Mouse (Mus musculus) thymus, postnatal 0 days (tissue): ENCODE data around the gene Amt. TPM values are rescaled to one million over a fixed set of nuclear protein-coding genes. Genes with fewer than 3 reads are reported as not detected.
A peak's percentile ranks its signal among the peaks of the same experiment; 100 is the strongest.

Experiments
- DNase-seq: peaks from one replicate; pipeline ENCODE4 v3.0.0-alpha.2; 2015; ENCODE audit warnings: low spot score
- polyA plus RNA-seq: library from polyadenylated mRNA; unstranded; fragments of >200 nt; fragmentation: Nextera tagmentation; extraction: Ambion mirVana; gene quantifications from 2 replicates; pipeline ENCODE4 v1.2.1, GENCODE M21; 2015

The Amt gene
- polyA plus RNA-seq, 1 experiment from 2014 or later, result 1.8 TPM

DNA sequence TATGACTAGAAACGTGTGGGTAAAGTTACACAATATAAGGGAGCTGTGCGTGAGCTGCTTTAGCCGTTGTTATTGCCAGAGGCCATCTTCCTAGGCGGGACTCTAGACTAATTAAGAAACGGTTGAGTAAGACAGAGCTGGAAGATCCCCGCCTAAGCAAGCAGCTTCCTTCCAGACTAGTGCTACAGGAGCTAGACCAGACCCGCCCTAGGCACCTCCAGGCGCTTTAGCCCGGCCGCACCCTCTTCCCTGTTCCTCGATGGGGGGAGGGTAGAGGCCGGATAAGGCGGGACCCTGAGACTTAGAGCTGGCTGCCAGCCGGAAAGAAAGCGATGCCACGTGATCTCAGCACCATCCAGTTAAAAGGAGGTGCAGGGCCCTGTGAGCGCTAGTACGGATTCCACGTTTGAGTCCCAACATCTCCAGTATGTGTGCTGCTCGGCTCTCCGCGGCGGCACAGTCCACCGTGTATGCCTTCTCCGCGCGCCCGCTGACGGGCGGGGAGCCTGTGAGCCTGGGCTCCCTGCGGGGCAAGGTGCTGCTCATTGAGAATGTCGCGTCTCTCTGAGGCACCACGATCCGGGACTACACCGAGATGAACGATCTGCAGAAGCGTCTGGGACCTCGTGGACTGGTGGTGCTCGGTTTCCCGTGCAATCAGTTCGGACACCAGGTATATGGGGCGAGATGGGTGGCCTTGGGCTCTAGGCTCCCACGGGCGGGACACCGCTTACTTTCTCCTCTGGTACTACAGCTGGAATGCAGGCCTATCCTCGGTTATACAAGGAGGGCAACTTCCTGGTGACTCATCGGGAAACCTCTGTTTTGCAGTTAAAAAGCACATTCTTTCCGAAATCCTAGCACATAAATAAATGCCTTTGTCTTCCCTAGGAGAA lies 42.5 kb downstream of the Amt start, which contains the start of gene Gpx1:
Gene Gpx1 (plus strand): TSS at position 18 of the 896 bp plus-strand sequence.
- DNase-seq, result peak; percentile 93

DNA sequence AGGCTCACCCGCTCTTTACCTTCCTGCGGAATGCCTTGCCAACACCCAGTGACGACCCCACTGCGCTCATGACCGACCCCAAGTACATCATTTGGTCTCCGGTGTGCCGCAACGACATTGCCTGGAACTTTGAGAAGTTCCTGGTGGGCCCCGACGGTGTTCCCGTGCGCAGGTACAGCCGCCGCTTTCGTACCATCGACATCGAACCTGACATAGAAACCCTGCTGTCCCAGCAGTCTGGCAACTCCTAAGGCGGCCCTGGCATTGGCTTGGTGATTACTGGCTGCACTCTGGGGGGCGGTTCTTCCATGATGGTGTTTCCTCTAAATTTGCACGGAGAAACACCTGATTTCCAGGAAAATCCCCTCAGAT lies 43.2 kb downstream of the Amt start:
- DNase-seq, result no peak

DNA sequence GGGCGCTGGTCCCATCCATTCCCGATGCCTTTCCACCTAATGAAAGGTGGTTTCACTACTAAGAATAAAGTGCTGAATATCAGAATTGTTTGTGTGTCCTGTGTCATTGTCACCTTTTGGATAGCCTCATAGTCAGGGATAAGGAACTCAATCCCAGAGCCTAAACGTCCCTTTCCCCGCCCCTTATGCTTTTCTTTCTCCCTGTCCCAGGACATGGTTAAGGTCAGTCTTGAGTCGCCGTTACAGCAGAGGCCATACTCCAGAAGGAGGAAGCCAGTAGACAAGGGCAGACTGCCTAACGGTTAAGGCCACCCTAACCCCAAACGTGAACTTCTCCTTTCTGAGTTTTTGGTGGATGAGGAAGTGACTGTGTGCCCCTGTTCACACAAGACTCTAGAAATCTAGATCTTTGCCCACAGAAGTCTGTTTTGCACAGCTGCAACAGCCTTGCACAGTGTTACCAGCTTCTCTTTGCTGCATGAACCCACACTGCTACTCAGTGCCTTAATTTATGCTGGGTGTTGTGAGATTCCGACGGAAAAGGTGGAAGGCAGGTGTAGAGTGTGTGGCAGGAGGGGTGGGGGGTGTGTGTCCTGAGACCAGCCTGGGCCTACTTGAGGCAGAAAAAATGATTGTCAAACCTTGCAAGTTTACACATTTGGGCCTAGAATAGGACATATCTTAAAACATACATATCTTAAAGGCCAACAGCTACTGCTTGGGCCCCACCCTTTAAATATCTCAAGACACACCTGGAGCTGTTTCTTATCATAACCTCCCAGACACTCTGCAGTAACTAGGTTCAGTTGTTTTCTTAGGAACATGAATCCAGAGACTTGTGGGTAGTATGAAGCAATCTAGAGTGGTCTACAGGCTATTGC lies 43.8 kb downstream of the Amt start:
- DNase-seq, result peak; percentile 60

DNA sequence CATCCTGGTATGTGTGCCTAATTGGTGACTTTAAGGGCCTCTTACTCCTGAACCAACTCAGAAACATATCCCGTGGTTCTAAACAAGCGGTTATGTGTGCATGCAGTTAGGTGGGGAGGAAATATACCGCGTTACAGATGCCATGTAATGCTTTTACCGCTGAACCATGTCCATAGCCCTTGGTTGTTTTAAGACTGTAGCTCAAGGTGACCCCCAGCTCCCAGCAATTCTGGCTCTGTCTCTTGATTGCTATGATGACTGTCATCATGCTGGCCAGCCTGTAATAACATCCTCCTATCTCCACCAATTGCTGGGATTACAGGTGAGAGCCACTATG lies 44.5 kb downstream of the Amt start:
- DNase-seq, result no peak

DNA sequence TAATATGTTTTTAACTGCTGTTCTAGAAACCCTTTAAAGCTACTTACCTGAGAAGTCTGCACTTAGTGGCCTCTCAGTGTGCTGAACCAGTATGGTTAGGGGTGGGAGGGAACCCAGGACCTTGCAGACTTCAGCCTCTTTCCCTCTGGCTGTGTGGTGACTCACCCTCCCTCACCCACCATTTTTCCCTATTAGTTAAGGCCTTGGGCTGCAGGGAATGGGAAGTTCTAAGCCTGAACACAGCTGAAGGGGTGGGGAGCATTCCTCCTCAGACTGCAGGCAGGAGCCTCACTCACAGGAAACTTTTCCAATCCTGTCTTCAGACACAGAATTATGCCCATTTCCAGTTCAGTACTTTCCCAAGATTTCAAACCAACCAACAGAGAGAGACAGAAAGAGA lies 45.1 kb downstream of the Amt start:
- no peak for DNase-seq

GRCm38 (mm10) chr9:108342301-108342831 lies 45.7 kb downstream of the Amt start:
- DNase-seq, result peak; percentile 38

DNA sequence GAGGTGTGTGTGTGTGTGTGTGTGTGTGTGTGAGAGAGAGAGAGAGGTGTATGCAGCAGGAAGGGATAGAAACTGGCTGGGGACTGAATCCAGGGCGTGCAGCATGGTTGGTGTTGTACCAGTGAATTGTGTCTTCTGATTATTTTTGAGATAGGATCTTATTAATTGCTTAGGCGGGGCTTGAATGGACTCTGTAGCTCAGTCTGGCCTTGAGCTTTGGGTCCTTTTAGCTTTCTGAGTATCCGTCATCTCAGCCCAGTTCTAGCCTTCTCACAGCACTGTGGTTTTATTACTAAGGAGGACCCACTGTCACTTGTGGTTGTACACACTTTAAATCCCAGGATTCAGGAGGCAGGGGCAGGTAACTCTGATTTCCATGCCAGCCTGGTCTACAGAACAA lies 46.7 kb downstream of the Amt start:
- no peak for DNase-seq

DNA sequence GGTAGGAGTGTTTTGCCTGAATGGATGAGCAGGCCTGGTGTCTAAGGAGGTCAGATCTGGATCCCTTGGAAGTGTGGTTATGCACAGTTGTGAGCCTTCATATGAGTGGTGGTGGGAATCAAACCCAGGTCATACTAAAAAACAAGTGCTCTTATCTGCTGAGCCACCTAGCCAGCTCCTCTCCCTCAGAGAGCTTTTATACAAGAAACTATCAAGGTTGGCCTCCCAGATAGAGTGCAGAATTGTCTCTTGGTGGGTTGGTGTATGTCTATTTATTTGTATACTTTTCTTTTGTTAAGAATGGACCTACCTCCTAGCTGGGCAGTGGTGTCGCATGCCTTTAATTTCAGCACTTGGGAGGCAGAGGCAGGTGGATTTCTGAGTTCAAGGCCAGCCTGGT lies 47.2 kb downstream of the Amt start:
- no peak for DNase-seq

DNA sequence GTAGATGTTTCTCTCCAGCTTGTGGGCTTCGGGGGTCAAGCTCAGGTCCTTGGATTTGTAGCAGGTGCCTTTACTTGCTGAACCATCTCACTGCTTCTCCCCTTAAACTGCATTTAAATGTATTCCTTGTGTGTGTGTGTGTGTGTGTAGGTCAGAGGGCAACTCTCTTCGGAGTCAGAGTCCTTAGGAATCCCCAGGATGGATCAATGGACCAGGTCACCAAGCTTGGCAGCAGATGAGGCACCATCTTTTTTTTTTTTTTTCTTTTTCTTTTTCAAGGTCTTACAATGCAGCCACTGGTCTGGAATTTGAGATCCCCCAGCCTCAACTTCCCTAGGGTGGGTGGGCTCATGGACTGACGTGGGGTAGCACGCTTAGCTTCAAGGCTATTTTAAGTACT lies 47.8 kb downstream of the Amt start:
- no peak for DNase-seq

DNA sequence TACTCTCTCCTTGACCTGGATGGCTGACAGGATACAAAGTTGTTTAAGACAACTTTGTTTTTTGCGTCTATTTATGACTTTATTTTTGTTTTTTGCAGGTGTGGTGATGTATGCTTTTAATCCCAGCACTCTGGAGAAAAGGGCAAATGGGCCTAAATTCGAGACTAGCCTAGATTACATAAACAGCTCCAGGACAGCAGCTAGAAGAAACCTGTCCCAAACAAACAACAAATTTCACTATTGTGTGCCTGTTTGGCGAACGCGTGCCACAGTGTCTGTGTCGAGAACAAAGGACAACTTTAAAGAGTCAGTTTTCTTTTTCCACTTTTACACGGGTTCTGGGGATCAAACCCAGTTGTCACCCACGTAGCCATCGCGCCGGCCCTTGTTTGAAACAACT lies 50.4 kb downstream of the Amt start:
- no peak for DNase-seq

DNA sequence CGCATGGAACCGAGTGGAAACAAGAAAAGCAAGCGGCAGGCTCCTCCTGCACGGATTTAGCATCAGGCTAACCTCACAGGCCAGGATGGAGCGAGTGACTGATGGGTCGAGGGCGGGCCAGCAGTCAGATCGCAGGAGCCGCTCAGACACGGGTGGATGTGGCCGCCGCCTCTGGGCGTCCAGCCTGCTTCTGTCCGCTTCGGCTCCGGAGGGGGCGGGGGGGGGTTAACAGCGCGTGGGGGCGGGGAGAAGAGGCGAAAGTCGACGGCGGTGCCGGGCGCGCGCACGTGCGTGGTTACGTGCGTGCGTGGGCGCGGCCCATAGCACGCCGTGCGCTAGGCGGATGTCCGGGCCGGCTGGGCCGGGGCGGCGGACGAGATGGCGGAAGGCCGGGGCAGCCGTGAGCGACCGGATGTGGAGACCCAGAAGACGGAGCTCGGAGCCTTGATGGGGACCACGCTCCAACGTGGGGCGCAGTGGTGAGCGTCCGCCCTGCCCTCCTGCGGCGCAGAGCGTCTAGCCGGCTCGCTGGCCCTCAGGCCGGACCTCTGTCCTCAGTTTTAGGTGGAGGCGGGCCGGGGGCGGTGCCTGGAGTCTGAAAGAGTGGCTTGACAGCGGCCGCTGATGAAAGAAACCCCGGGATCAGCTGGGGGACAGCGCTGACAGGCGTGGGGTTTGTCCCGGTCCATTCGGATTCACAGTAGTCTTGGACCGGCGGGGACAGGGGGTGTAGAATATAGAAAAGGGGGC lies 51.1 kb downstream of the Amt start, which contains the start of gene Usp4:
Gene Usp4 (plus strand): TSS at position 314 of the 750 bp plus-strand sequence.
- peak; percentile 86 for DNase-seq

GRCm38 (mm10) chr9:108348290-108348680 lies 51.6 kb downstream of the Amt start:
- peak; percentile 8 for DNase-seq

- DNase-seq, result no peak
Observed at GRCm38 (mm10) chr9:108349727-108350126, 53.1 kb downstream of the Amt start.

Other genes starting within 250 kb of the Amt start
- gene Gmppb, start 247.6 kb upstream of the Amt start, polyA plus RNA-seq, result 29.9 TPM in 2 replicates
- 1.7 and 2.0 TPM in 2 replicates for gene Amigo3, start 243.7 kb upstream of the Amt start, polyA plus RNA-seq
- gene Mst1, start 216.4 kb upstream of the Amt start, polyA plus RNA-seq, result 1.5 and 3.1 TPM in 2 replicates
- 27.9 and 37.9 TPM in 2 replicates for gene Rnf123, start 213.5 kb upstream of the Amt start, polyA plus RNA-seq
- 48.0 and 51.4 TPM in 2 replicates for gene Apeh, start 202.2 kb upstream of the Amt start, polyA plus RNA-seq
- gene Bsn, start 106.5 kb upstream of the Amt start, polyA plus RNA-seq, result 1.9 and 2.0 TPM in 2 replicates
- 14.0 and 15.6 TPM in 2 replicates for gene Dag1, start 32.9 kb upstream of the Amt start, polyA plus RNA-seq
- gene Nicn1, start 6.4 kb upstream of the Amt start, polyA plus RNA-seq, result 8.2 and 12.4 TPM in 2 replicates
- 517 and 543 TPM in 2 replicates for gene Rhoa, start 9.3 kb downstream of the Amt start, polyA plus RNA-seq
- 41.6 and 45.7 TPM in 2 replicates for gene Tcta, start 9.3 kb downstream of the Amt start, polyA plus RNA-seq
- gene Gpx1, start 42.0 kb downstream of the Amt start, polyA plus RNA-seq, result 862 and 915 TPM in 2 replicates
- 83.7 and 93.1 TPM in 2 replicates for gene Usp4, start 51.0 kb downstream of the Amt start, polyA plus RNA-seq
- 0.57 and 0.99 TPM in 2 replicates for gene 1700102P08Rik, start 96.0 kb downstream of the Amt start, polyA plus RNA-seq
- 0.15 and 0.20 TPM in 2 replicates for gene Ccdc36, start 131.6 kb downstream of the Amt start, polyA plus RNA-seq
- gene BC048562, start 139.6 kb downstream of the Amt start, polyA plus RNA-seq, result not detected in 2 replicates
- 51.0 and 54.2 TPM in 2 replicates for gene Ccdc71, start 163.7 kb downstream of the Amt start, polyA plus RNA-seq
- gene Klhdc8b, start 164.7 kb downstream of the Amt start, polyA plus RNA-seq, result 9.5 and 11.2 TPM in 2 replicates
- 3.9 and 4.4 TPM in 2 replicates for gene Lamb2, start 182.9 kb downstream of the Amt start, polyA plus RNA-seq
- 52.3 and 57.7 TPM in 2 replicates for gene Usp19, start 193.7 kb downstream of the Amt start, polyA plus RNA-seq
- 113 and 119 TPM in 2 replicates for gene Qars, start 210.9 kb downstream of the Amt start, polyA plus RNA-seq
- gene Qrich1, start 220.0 kb downstream of the Amt start, polyA plus RNA-seq, result 84.5 and 96.7 TPM in 2 replicates